Mouse (Mus musculus) hindbrain, embryonic 11.5 days (tissue): Measurements from ENCODE around the gene Cnfn. TPM values are rescaled to one million over a fixed set of nuclear protein-coding genes. Genes with fewer than 3 reads are reported as not detected.
A peak's percentile ranks its signal among the peaks of the same experiment; 100 is the strongest.

Source experiments
- ATAC-seq: fragments of 200-750 bp; cut with Nextera tagmentation; 2 replicates; pipeline ENCODE4 v1.8.0; 2017; ENCODE audit warnings: mild to moderate bottlenecking, moderate TSS enrichment, moderate library complexity; ENCODE audit not compliant: low FRiP score
- DNase-seq: peaks from one replicate; pipeline ENCODE4 v3.0.0-alpha.2; 2015; ENCODE audit warnings: low spot score
- H3K27ac ChIP-seq: fragments of 300-500 bp; sonication (generic); 2 replicates; pipeline ENCODE4 v1.5.1; 2014; ENCODE audit warnings: mild to moderate bottlenecking, low read depth, low read length
- H3K27me3 ChIP-seq: fragments of 300-500 bp; sonication (generic); 2 replicates; pipeline ENCODE4 v1.6.1; 2014; ENCODE audit warnings: mild to moderate bottlenecking, low read length, moderate library complexity, mixed read lengths; ENCODE audit not compliant: control insufficient read depth, insufficient read depth
- H3K36me3 ChIP-seq: fragments of 300-500 bp; sonication (generic); 2 replicates; pipeline ENCODE4 v1.6.1; 2014; ENCODE audit warnings: mild to moderate bottlenecking, low read length, moderate library complexity, mixed read lengths; ENCODE audit not compliant: control insufficient read depth, insufficient read depth
- H3K4me1 ChIP-seq: fragments of 300-500 bp; sonication (generic); replicated peaks from 2 replicates; pipeline ENCODE4 v1.6.1; 2014; ENCODE audit warnings: low read length, mixed read lengths; ENCODE audit not compliant: control insufficient read depth, insufficient read depth
- H3K4me2 ChIP-seq: fragments of 300-500 bp; sonication (generic); replicated peaks from 2 replicates; pipeline ENCODE4 v1.6.1; 2014; ENCODE audit warnings: mild to moderate bottlenecking, low read depth, low read length
- H3K4me3 ChIP-seq: fragments of 300-500 bp; sonication (generic); 2 replicates; pipeline ENCODE4 v1.5.1; 2014; ENCODE audit warnings: low read depth, low read length
- H3K9ac ChIP-seq: fragments of 300-500 bp; sonication (generic); 2 replicates; pipeline ENCODE4 v1.6.1; 2014; ENCODE audit warnings: low read depth, low read length
- H3K9me3 ChIP-seq: fragments of 300-500 bp; sonication (generic); 2 replicates; pipeline ENCODE4 v1.6.1; 2016; ENCODE audit warnings: low read length; ENCODE audit not compliant: control insufficient read depth
- WGBS: fragments of 180-500 bp; shearing (Covaris S2); extraction: QIAGEN DNeasy Blood & Tissue Kit; methylation state at CpG from one replicate; pipeline ENCODE4 v1.1.7; 2014; 5-methylcytosine and 5-hydroxymethylcytosine counted together
- polyA plus RNA-seq: library from polyadenylated mRNA; unstranded; fragments of >200 nt; fragmentation: Nextera tagmentation; extraction: Ambion mirVana; gene quantifications from 2 replicates; pipeline ENCODE4 v1.2.1, GENCODE M21; 2014

Cnfn gene
- polyA plus RNA-seq, 1 experiment from 2014 or later = not detected

DNA sequence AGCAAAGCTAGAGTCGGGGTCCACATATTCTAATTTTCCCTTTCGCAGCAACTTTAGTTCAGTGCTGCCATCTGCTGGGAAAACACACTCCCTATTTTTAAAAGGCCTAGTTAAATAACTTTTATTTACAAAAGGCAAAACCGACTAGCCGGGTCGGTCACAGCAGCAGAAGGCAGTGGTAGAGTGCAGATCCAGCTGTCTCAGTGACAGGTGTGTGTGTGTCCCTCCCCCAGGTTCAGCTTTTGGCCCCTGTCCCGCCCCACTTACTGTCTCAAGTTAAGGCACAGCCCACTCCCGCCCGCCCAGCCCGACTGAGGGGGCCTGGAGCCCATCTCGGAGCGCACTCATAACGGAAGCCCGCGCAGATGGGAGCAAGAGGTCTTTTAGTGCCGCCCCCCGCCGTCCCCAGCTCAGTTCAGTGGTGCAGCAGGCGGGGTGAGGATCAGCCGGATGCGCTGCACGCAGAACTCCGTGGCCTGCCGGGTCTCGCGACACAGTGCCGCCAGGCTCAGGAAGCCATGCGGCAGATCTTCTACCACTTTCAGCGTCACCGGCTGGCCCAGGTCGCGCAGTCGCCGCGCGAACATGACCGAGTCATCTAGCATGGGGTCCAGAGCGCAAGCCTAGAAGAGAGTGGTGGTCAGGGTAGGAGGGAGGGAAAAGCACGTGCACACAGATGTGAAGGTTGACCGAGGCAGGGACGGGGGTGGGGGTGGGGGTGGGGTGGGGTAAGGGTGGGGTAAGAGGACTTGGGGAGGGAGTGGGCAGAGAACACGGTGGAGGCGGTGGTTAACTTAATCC lies 10.2 kb upstream of the Cnfn start:
- Histone ChIP-seq H3K4me1 (no peaks in the 10 kb centered on the region; the same call in 1 of the 2 replicates), H3K27ac (no peak overlapping the region), H3K27me3 (peaks cover 2% of the 10 kb centered on the region; the same call in 1 of the 2 replicates), H3K36me3 (no peaks in the 10 kb centered on the region), H3K4me3 (peak overlapping the region; percentile 35), H3K4me2 (peak overlapping the region; percentile 78), H3K9me3 (no peaks in the 10 kb centered on the region), H3K9ac (peak overlapping the region; percentile 45; the same call in 1 of the 2 replicates)
- peak; percentile 58 for ATAC-seq
- peak; percentile 78 for DNase-seq
- 2% methylated on average over 30 of the region's 42 CpGs for WGBS

DNA sequence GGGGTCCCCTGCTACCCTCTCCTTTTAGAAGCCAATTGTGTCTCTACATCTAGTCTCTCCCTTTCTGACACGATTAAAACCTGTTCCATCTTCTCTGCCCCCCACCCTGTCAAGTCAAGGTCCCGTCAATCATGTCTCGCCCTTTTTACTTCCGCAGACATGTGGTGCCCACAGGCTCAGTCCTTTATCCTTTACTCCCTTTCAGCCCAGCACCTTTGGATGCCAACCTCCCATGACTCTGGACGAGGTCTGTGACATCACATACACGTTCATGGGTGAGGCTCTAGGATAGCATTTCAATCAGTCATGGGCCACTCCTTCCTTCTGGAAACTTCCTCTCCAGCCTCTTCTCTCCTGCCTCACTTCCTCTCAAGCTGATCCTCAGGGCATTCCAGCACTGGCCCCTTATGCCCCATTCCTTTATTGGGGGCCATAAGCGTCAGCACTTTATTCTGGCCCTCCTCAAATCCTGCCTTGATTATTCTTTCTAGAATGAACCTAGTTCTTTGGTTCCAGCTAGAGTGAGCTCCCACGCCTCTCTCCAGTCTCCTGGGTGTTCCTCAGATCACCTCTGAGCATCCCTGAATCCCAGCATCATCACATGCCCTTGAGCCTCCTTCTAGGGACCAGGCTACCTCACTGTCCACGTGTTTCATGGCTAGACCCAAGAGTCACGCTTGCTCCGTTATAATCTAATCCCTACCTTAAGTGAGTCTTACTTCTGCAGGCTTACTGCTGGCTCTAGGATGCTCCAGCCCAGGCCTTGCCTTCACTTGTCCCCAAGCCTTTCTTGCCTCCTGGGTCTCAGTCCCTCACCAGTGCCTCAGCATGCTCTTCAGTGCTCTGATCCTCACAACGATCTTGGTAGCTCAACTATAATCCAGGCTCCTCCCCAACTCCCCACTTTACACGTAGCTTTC lies 8.9 kb upstream of the Cnfn start:
- Histone ChIP-seq H3K27ac (no peak overlapping the region), H3K4me3 (no peak overlapping the region), H3K36me3 (no peaks in the 10 kb centered on the region), H3K27me3 (peaks cover 2% of the 10 kb centered on the region; the same call in 1 of the 2 replicates), H3K4me1 (no peaks in the 10 kb centered on the region; the same call in 1 of the 2 replicates), H3K4me2 (no peak overlapping the region), H3K9me3 (no peaks in the 10 kb centered on the region), H3K9ac (no peak overlapping the region)
- 86% methylated on average over 13 of the region's 13 CpGs for WGBS
- no peak for ATAC-seq
- DNase-seq = no peak

DNA sequence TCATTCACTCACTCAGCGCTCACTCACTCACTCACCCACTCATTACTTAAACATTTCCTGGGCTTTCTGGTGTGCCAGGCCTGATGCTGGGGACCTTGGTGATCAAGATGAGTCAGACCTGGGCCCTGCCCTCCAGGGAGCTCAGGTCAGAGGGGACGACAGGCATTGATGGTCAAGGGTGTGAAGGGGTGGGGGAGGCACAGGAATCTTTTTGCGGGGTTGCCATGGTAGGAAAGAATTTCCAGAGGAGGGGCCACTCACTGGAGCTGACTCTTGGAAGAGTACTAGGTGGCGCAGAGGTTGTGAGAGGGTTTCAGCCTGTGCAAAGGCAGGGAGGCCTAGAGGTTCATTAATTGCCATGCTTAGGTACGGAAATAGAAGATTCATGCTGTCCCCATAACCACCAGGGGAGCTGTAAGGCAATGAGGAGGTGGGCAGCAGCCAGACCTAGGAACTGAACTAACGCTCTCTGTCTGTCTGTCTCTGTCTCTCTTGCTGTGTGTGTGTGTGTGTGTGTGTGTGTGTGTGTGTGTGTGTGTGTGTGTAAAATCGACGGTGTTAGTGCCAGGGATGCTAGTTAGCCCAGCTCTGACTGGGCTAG lies 7.7 kb upstream of the Cnfn start:
- 49% methylated on average over 8 of the region's 8 CpGs for WGBS
- no peak for DNase-seq
- Histone ChIP-seq H3K4me1 (no peaks in the 10 kb centered on the region; the same call in 1 of the 2 replicates), H3K27ac (no peak overlapping the region), H3K4me3 (peak overlapping the region; percentile 23), H3K4me2 (no peak overlapping the region), H3K36me3 (no peaks in the 10 kb centered on the region), H3K9me3 (no peaks in the 10 kb centered on the region), H3K9ac (no peak overlapping the region), H3K27me3 (peaks cover 2% of the 10 kb centered on the region; the same call in 1 of the 2 replicates)
- no peak for ATAC-seq

DNA sequence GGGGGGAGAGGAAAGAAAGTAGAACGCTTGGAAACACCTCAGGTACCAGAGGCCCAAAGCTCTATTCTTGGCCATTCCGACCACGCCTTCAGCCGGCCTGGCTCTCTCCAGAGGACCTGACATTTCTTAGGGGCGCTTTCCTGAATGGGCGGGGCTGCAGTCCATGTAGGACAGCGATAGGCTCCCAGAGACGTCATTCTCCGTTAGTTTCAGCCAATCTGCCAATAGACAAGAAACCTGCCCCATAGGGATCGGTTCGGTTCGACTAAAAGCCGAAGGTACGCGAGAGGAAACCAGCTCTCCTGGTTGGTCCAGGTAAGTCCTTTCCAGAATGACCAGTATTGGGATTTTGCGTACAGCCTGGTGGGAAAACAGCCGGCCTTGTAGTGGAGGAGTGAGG lies 7.0 kb upstream of the Cnfn start:
- WGBS = 6% methylated on average over 17 of the region's 17 CpGs
- peak overlapping the region; percentile 34 for H3K4me2 ChIP-seq
- peaks cover 2% of the 10 kb centered on the region; the same call in 1 of the 2 replicates for H3K27me3 ChIP-seq
- peak overlapping the region; percentile 23 for H3K4me3 ChIP-seq
- peak; percentile 74 for DNase-seq
- peak; percentile 32; the same call in 1 of the 2 replicates for ATAC-seq
- no peak overlapping the region for H3K27ac ChIP-seq
- H3K9ac ChIP-seq = no peak overlapping the region
- no peaks in the 10 kb centered on the region; the same call in 1 of the 2 replicates for H3K4me1 ChIP-seq
- H3K36me3 ChIP-seq = no peaks in the 10 kb centered on the region
- no peaks in the 10 kb centered on the region for H3K9me3 ChIP-seq

DNA sequence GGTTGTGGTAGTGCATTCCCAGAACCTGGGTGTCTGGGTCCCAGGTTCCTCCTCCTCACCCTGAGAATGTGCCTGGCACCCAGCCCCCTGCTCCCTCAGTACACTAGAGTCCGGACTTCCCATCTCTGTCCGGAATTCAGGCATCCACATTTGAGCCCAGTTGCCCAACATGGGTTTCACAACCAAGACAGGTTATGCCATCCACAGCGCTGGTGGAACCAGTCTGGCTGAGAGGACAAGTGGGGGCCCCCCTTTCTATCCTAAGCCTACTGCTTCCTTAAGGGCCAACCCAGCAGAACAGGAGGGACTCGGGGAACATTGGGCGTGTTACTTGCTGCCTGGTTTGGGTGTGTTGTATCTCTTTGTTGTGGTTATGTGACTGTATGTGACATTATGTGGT lies 2.9 kb upstream of the Cnfn start:
- no peaks in the 10 kb centered on the region for H3K9me3 ChIP-seq
- no peak overlapping the region for H3K9ac ChIP-seq
- ATAC-seq = no peak
- WGBS = 90% methylated on average over 5 of the region's 5 CpGs
- H3K4me3 ChIP-seq = no peak overlapping the region
- H3K27me3 ChIP-seq = peaks cover 18% of the 10 kb centered on the region
- no peak overlapping the region for H3K27ac ChIP-seq
- no peaks in the 10 kb centered on the region for H3K4me1 ChIP-seq
- H3K4me2 ChIP-seq = no peak overlapping the region
- DNase-seq = no peak
- H3K36me3 ChIP-seq = no peaks in the 10 kb centered on the region

DNA sequence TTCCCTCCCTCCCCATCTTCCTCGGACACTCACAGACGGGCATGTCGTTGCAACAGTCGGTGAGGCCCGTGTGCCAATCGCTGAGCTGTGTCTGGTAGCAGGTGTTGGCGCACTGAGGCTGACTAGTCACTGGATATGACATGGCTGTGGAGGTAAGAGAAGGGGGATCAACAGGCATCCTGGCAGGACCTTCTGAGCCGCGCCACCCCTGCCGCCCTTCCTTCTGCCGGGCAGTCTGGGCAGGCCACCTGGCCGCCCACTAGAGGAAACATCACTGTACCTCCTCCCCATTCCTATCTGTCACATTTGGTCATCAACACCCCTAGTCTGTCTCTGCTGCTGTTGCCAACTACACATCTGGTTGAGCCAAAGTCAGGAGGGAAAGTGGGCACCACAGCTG lies 1.2 kb downstream of the Cnfn start:
- Histone ChIP-seq H3K27ac (no peak overlapping the region), H3K36me3 (0 out of 2 replicates have a peak, but pooled peaks cover 4% of the 10 kb centered on the region), H3K4me2 (no peak overlapping the region), H3K4me1 (peaks cover 17% of the 10 kb centered on the region; the same call in 1 of the 2 replicates), H3K9ac (no peak overlapping the region), H3K9me3 (no peaks in the 10 kb centered on the region), H3K4me3 (no peak overlapping the region), H3K27me3 (peaks cover 23% of the 10 kb centered on the region)
- DNase-seq (no peak), ATAC-seq (no peak)
- WGBS = 25% methylated on average over 12 of the region's 12 CpGs

DNA sequence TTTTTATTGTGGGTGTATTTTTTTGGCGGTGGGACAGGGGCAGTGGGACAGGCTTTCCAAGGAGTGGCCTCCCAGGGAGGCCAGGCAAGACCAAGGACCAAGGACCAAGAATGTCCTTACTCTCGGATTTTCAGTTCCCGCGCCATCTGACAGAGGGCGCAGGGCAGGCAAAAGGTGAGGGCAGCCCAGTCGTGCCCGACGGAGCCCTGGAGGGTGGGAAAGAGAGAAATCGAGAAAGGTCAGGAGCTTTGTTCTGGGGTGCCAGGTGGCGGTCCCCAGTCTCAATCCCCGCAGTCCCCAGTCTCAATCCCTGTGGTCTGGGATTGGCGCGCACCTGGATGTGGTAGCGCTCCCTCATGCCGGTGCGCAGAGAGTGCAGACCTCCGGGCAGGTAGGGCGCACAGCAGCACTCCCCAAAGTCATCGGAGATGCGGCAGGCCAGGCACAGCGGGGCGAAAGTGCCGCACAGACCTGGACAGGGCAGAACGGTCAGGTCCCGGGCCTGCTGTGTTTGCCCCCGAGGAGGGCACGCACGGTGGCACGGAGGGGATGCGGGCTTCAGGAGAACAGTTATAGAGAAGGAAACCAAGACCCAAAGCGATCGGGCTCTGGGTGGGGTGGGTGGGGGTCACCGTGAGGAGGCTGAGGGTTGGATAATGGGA lies 1.8 kb downstream of the Cnfn start:
- ATAC-seq (no peak), DNase-seq (peak; percentile 43)
- H3K36me3 ChIP-seq = 0 out of 2 replicates have a peak, but pooled peaks cover 4% of the 10 kb centered on the region
- peaks cover 17% of the 10 kb centered on the region; the same call in 1 of the 2 replicates for H3K4me1 ChIP-seq
- peaks cover 23% of the 10 kb centered on the region for H3K27me3 ChIP-seq
- H3K4me2 ChIP-seq = 0 out of 2 replicates have a peak overlapping the region, but pooled peaks have one; percentile 17
- WGBS = under 1% methylated on average over 33 of the region's 33 CpGs
- H3K4me3 ChIP-seq = no peak overlapping the region
- H3K9me3 ChIP-seq = no peaks in the 10 kb centered on the region
- no peak overlapping the region for H3K9ac ChIP-seq
- H3K27ac ChIP-seq = no peak overlapping the region
